Mouse (Mus musculus): ENCODE measurements around the gene Nol11.

DNA sequence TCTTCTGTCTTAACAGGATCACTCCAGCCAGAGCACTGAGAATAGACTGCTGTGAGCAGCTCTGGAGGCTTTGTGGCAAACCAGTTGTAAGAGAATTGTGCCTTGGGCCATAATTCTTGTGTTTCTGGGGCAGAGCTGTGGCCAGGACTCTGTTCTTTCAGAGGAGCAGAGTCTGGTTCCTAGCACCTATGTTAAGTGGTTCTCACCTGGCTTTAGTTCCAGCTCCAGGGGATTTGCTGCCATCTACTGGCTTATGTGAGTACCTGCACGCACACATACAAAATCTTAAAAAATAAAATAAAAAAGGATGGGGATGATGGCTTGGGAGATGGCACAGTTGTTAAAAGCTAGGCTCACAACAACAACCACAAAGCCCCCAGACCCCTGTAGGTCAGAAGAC is 30.1 kb downstream of the Nol11 start:
- TF ChIP-seq CTCF (IDR thresholded peaks at IDR 0.05; ENCODE audit: low read depth, low read length) = peak; percentile 34; the same call in 1 of the 2 replicates
- TF ChIP-seq TAL1 (conservative IDR thresholded peaks at IDR 0.05; ENCODE audit: low read depth, low read length) = no peak
- TF ChIP-seq GATA2 (IDR thresholded peaks at IDR 0.05; ENCODE audit: borderline replicate concordance, low read depth, low read length) = no peak
- TF ChIP-seq POLR2AphosphoS5 (IDR thresholded peaks at IDR 0.05; ENCODE audit: insufficient replicate concordance, low read depth, low read length) = no peak
- TF ChIP-seq GATA1 (IDR thresholded peaks at IDR 0.05; ENCODE audit: borderline replicate concordance, low read length) = no peak

All from G1E (cell line).